Mouse (Mus musculus) midbrain, postnatal 0 days (tissue): ENCODE data around the gene Uhmk1. TPM values are rescaled to one million over a fixed set of nuclear protein-coding genes. Genes with fewer than 3 reads are reported as not detected.

Experiments used
- ATAC-seq: fragments of 200-750 bp; cut with Nextera tagmentation; 2 replicates; pipeline ENCODE4 v1.8.0; 2017; ENCODE audit warnings: moderate number of reproducible peaks, mild to moderate bottlenecking, moderate TSS enrichment, moderate library complexity; ENCODE audit not compliant: low FRiP score
- DNase-seq: peaks from one replicate; pipeline ENCODE4 v3.0.0-alpha.2; 2015; ENCODE audit warnings: low spot score
- H3K27ac ChIP-seq: fragments of 300-500 bp; sonication (generic); 2 replicates; pipeline ENCODE4 v1.5.1; 2014; ENCODE audit warnings: low read depth, mild to moderate bottlenecking, low read length, mixed read lengths
- H3K27me3 ChIP-seq: fragments of 300-500 bp; sonication (generic); 2 replicates; pipeline ENCODE4 v1.6.1; 2014; ENCODE audit warnings: low read length, control low read depth, mixed read lengths; ENCODE audit not compliant: insufficient read depth
- H3K36me3 ChIP-seq: fragments of 300-500 bp; sonication (generic); 2 replicates; pipeline ENCODE4 v1.6.1; 2014; ENCODE audit warnings: low read length, control low read depth, mixed read lengths; ENCODE audit not compliant: insufficient read depth
- H3K4me1 ChIP-seq: fragments of 300-500 bp; sonication (generic); 2 replicates; pipeline ENCODE4 v1.6.1; 2014; ENCODE audit warnings: mild to moderate bottlenecking, control low read depth, antibody characterized with exemption, low read length, mixed read lengths; ENCODE audit not compliant: insufficient read depth
- H3K4me2 ChIP-seq: fragments of 300-500 bp; sonication (generic); 2 replicates; pipeline ENCODE4 v1.6.1; 2014; ENCODE audit warnings: low read depth, mild to moderate bottlenecking, low read length, mixed read lengths; ENCODE audit not compliant: poor library complexity, severe bottlenecking
- H3K4me3 ChIP-seq: fragments of 300-500 bp; sonication (generic); 2 replicates; pipeline ENCODE4 v1.5.1; 2014; ENCODE audit warnings: low read depth, mild to moderate bottlenecking, low read length, moderate library complexity
- H3K9ac ChIP-seq: fragments of 300-500 bp; sonication (generic); replicated peaks from 2 replicates; pipeline ENCODE4 v1.6.1; 2014; ENCODE audit warnings: mild to moderate bottlenecking, low read length, moderate library complexity, mixed read lengths; ENCODE audit not compliant: poor library complexity, severe bottlenecking
- H3K9me3 ChIP-seq: fragments of 300-500 bp; sonication (generic); 2 replicates; pipeline ENCODE4 v1.6.1; 2016; ENCODE audit warnings: low read length, control low read depth
- CTCF ChIP-seq: IDR thresholded peaks from 2 replicates; pipeline ENCODE4 v1.5.1; 2016; ENCODE audit warnings: antibody characterized with exemption, mild to moderate bottlenecking
- WGBS: fragments of 180-500 bp; shearing (Covaris S2); extraction: QIAGEN DNeasy Blood & Tissue Kit; methylation state at CpG from one replicate; pipeline ENCODE4 v1.1.7; 2014; 5-methylcytosine and 5-hydroxymethylcytosine counted together
- polyA plus RNA-seq: library from polyadenylated mRNA; unstranded; fragments of >200 nt; fragmentation: Nextera tagmentation; extraction: Ambion mirVana; gene quantifications from 2 replicates; pipeline ENCODE4 v1.2.1, GENCODE M21; 2015
- total RNA-seq: library from RNA; depleted of rRNA; stranded (reverse); fragments of >200 nt; gene quantifications from 2 replicates; pipeline ENCODE4 v1.2.3, GENCODE M21; 2014

Gene Uhmk1
- total and polyA plus RNA-seq, 2 experiments from 2014 or later: 8.2 to 46.4 TPM

- TF ChIP-seq CTCF: no peak
- Histone ChIP-seq H3K27ac (no peak overlapping the region), H3K9me3 (no peaks in the 10 kb centered on the region), H3K9ac (no peak overlapping the region), H3K4me2 (no peak overlapping the region), H3K36me3 (no peaks in the 10 kb centered on the region), H3K4me1 (no peaks in the 10 kb centered on the region), H3K4me3 (no peak overlapping the region), H3K27me3 (no peaks in the 10 kb centered on the region)
- DNase-seq (no peak), ATAC-seq (no peak)
- WGBS: 95% methylated on average over 3 of the region's 3 CpGs
Observed at GRCm38 (mm10) chr1:170185137-170185536, 30.1 kb downstream of the Uhmk1 start.

GRCm38 (mm10) chr1:170182706-170183105 is 32.5 kb downstream of the Uhmk1 start:
- no peak for ATAC-seq
- no peaks in the 10 kb centered on the region for H3K4me1 ChIP-seq
- H3K4me2 ChIP-seq: no peak overlapping the region
- H3K9me3 ChIP-seq: no peaks in the 10 kb centered on the region
- DNase-seq: no peak
- no peak for TF ChIP-seq CTCF
- H3K4me3 ChIP-seq: no peak overlapping the region
- no peak overlapping the region for H3K9ac ChIP-seq
- H3K27ac ChIP-seq: no peak overlapping the region
- H3K27me3 ChIP-seq: no peaks in the 10 kb centered on the region
- H3K36me3 ChIP-seq: no peaks in the 10 kb centered on the region

DNA sequence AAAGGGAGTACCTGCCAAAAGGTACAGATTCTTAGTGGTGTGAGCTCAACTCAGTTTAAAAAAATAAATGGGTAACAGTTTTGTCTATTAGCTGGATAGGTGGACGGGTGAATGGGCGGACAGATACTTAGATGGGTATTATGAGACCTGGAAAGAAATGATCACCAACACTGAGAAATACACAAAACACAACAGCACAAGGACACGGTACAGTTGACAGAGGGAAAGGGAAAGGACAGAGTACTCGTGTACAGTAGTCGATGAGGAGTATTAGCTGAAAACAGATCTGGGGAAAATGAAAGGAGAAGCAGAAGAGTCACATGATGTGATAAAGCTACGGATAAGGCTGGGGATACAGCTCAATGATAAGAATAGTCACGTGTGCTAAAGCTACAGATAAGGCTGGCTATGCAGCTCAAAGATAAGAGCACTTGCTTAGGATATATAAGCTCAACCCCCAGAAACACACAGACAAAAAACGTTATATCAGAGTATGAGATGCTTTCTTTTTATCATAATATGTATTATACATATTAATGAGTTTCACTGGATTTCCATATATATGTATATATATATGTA is 38.4 kb downstream of the Uhmk1 start:
- Histone ChIP-seq H3K4me2 (no peak overlapping the region), H3K4me1 (peaks cover 3% of the 10 kb centered on the region; the same call in 1 of the 2 replicates), H3K4me3 (no peak overlapping the region), H3K36me3 (no peaks in the 10 kb centered on the region), H3K27me3 (no peaks in the 10 kb centered on the region), H3K9me3 (no peaks in the 10 kb centered on the region), H3K9ac (no peak overlapping the region), H3K27ac (no peak overlapping the region)
- TF ChIP-seq CTCF: no peak
- ATAC-seq: no peak
- 80% methylated on average over 8 of the region's 8 CpGs for WGBS
- DNase-seq: no peak

DNA sequence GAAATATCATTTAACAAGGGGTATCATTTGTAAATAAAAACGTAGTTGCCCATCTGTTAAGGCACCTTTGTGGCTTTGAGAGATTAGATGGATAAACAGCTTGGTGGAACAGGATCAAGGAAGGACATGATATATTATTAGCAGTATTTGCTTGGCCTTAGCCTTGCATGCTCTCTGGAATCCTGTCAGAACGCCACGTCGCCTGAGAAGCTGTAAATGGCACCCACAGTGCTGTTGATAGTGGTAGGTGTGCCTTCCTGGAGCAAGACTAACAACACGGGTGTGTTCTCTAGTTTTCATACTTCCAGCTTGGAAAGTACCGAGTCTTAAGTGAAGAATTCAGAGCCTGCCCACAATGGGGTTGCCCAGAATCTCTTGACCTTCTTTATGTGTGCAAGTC is 39.3 kb downstream of the Uhmk1 start:
- no peak for DNase-seq
- TF ChIP-seq CTCF: no peak
- H3K27ac ChIP-seq: peak overlapping the region; percentile 87

DNA sequence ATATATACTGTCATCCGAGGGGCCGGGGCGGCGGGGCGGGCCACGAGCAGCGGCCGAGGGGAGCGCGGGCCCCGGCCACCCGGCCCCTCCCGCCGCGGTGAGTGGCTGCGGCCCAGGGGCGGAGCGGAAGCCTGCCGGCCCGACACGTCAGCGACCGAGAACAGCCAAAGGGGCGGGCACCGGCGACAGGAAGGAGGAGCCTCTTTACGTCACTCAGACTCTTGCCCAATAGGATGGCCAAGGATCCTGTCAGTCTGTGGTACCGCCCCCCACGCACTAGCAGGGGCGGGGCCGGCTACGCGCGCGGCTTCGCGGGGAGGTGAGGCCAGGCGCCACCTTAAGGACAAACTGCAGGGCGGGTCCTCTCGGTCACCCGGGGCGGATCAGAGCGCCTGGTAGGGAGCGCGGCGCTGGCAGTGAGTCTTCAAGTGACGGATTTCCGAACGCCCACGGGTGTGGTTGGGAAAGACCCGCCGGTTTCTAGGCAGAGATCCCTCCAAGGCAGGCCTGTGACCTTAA is 40.3 kb downstream of the Uhmk1 start, which contains the start of gene Uap1:
Gene Uap1 (minus strand): TSS at position 144 of the 519 bp plus-strand sequence.
- under 1% methylated on average over 49 of the region's 52 CpGs for WGBS
- TF ChIP-seq CTCF: peak; percentile 74
- Histone ChIP-seq H3K27ac (peak within 1 kb of the TSS; percentile 87), H3K27me3 (no peaks in the 10 kb centered on the region), H3K36me3 (no peaks in the 10 kb centered on the region), H3K4me2 (peak within 1 kb of the TSS; percentile 79), H3K9ac (peak within 1 kb of the TSS; percentile 81), H3K4me1 (peaks cover 3% of the 10 kb centered on the region; the same call in 1 of the 2 replicates), H3K4me3 (peak within 1 kb of the TSS; percentile 90), H3K9me3 (no peaks in the 10 kb centered on the region)
- DNase-seq (peak; percentile 98), ATAC-seq (peak; percentile 100)

More for the DNA sequence above, 39.3 kb downstream of the Uhmk1 start:
- Histone ChIP-seq H3K9me3 (no peaks in the 10 kb centered on the region), H3K9ac (no peak overlapping the region; the same call in 1 of the 2 replicates), H3K36me3 (no peaks in the 10 kb centered on the region), H3K27me3 (no peaks in the 10 kb centered on the region), H3K4me2 (peak overlapping the region; percentile 79; the same call in 1 of the 2 replicates), H3K4me3 (no peak overlapping the region), H3K4me1 (peaks cover 3% of the 10 kb centered on the region; the same call in 1 of the 2 replicates)
- 53% methylated on average over 6 of the region's 6 CpGs for WGBS
- ATAC-seq: no peak
